Mouse (Mus musculus): ENCODE results near the gene Zdhhc8. TPM values are rescaled to one million over a fixed set of nuclear protein-coding genes. Genes with fewer than 3 reads are reported as not detected.

Gene Zdhhc8
- total RNA-seq, 2 experiments from 2014 or later: 53.8 to 54.4 TPM

- no peak for DNase-seq
- intact Hi-C loops (cut with DNase I): no loop called here
Measured at GRCm38 (mm10) chr16:18233451-18233850, 1.5 kb downstream of the Zdhhc8 start.

GRCm38 (mm10) chr16:18231451-18231850 lies 3.5 kb downstream of the Zdhhc8 start:
- DNase-seq: no peak
- intact Hi-C loops (cut with DNase I): no loop called here

- intact Hi-C loops (cut with DNase I): no loop called here
- DNase-seq: no peak
Measured at GRCm38 (mm10) chr16:18231047-18231446, 3.9 kb downstream of the Zdhhc8 start.

GRCm38 (mm10) chr16:18230617-18231016 lies 4.3 kb downstream of the Zdhhc8 start:
- no peak for DNase-seq
- intact Hi-C loops (cut with DNase I): no loop called here

GRCm38 (mm10) chr16:18229622-18230021 lies 5.3 kb downstream of the Zdhhc8 start:
- intact Hi-C loops (cut with DNase I): no loop called here
- no peak for DNase-seq

- peak; percentile 66 for DNase-seq
Measured at GRCm38 (mm10) chr16:18228856-18229255, 6.1 kb downstream of the Zdhhc8 start.

GRCm38 (mm10) chr16:18227897-18228422 lies 7.0 kb downstream of the Zdhhc8 start:
- intact Hi-C loops (cut with DNase I): no loop called here
- DNase-seq: no peak

More at GRCm38 (mm10) chr16:18228856-18229255, 6.1 kb downstream of the Zdhhc8 start:
- intact Hi-C loops (cut with DNase I): no loop called here

GRCm38 (mm10) chr16:18227187-18227586 lies 7.7 kb downstream of the Zdhhc8 start:
- DNase-seq: no peak
- intact Hi-C loops (cut with DNase I): no loop called here

- intact Hi-C loops (cut with DNase I): no loop called here
Measured at GRCm38 (mm10) chr16:18222188-18222587, 12.7 kb downstream of the Zdhhc8 start.

GRCm38 (mm10) chr16:18221543-18221898 lies 13.4 kb downstream of the Zdhhc8 start:
- intact Hi-C loops (cut with DNase I): no loop called here
- no peak for DNase-seq

More at GRCm38 (mm10) chr16:18222188-18222587, 12.7 kb downstream of the Zdhhc8 start:
- no peak for DNase-seq

GRCm38 (mm10) chr16:18220856-18221542 lies 13.9 kb downstream of the Zdhhc8 start:
- no peak for DNase-seq
- intact Hi-C loops (cut with DNase I): no loop called here

- DNase-seq: no peak
- intact Hi-C loops (cut with DNase I): no loop called here
Measured at GRCm38 (mm10) chr16:18220001-18220400, 14.9 kb downstream of the Zdhhc8 start.

- intact Hi-C loops (cut with DNase I): loop anchor here (10.0 kb wide), 1 partner anchor 294 kb away; the partner anchor contains the start of gene Slc25a1
- no peak for DNase-seq
Measured at GRCm38 (mm10) chr16:18218580-18218996, 16.3 kb downstream of the Zdhhc8 start.

GRCm38 (mm10) chr16:18217579-18217978 lies 17.4 kb downstream of the Zdhhc8 start, which contains the start of gene Ccdc188:
Gene Ccdc188 (plus strand): TSS chr16:18217879.
- intact Hi-C loops (cut with DNase I): loop anchor here (10.0 kb wide), 1 partner anchor 293 kb away; the partner anchor contains the start of gene Slc25a1

GRCm38 (mm10) chr16:18214858-18215257 lies 20.1 kb downstream of the Zdhhc8 start:
- intact Hi-C loops (cut with DNase I): loop anchor here (5.0 to 10.0 kb wide), 4 partner anchors 88 to 290 kb away; partner anchors contain the start of genes Dgcr6, Rtn4r and Slc25a1
- DNase-seq: no peak

More at GRCm38 (mm10) chr16:18217579-18217978, 17.4 kb downstream of the Zdhhc8 start, which contains the start of gene Ccdc188:
- DNase-seq: no peak

- DNase-seq: peak; percentile 91
- intact Hi-C loops (cut with DNase I): loop anchor here (5.0 to 10.0 kb wide), 4 partner anchors 86 to 289 kb away; partner anchors contain the start of genes Dgcr6, Rtn4r and Slc25a1
Measured at GRCm38 (mm10) chr16:18213689-18214088, 21.2 kb downstream of the Zdhhc8 start.

GRCm38 (mm10) chr16:18211417-18212171 lies 23.3 kb downstream of the Zdhhc8 start:
- peak; percentile 98 for DNase-seq
- intact Hi-C loops (cut with DNase I): loop anchor here (5.0 to 10.0 kb wide), 4 partner anchors 84 to 287 kb away; partner anchors contain the start of genes Dgcr6, Rtn4r and Slc25a1

GRCm38 (mm10) chr16:18210701-18211416 lies 24.1 kb downstream of the Zdhhc8 start:
- peak; percentile 80 for DNase-seq
- intact Hi-C loops (cut with DNase I): loop anchor here (5.0 to 10.0 kb wide), 4 partner anchors 84 to 286 kb away; partner anchors contain the start of genes Dgcr6, Rtn4r and Slc25a1

GRCm38 (mm10) chr16:18203430-18204091 lies 31.4 kb downstream of the Zdhhc8 start:
- no peak for DNase-seq
- intact Hi-C loops (cut with DNase I): no loop called here

GRCm38 (mm10) chr16:18202061-18202460 lies 32.9 kb downstream of the Zdhhc8 start:
- intact Hi-C loops (cut with DNase I): no loop called here
- DNase-seq: no peak

All from left cerebral cortex, postnatal 4 days (tissue).